Mouse (Mus musculus) lung, embryonic 16.5 days (tissue): ENCODE results near the gene Tbc1d22b. TPM values are rescaled to one million over a fixed set of nuclear protein-coding genes. Genes with fewer than 3 reads are reported as not detected.
"Not testable (repeated sequence)": the region's sequence is repeated elsewhere in the genome, so short reads cannot be mapped to it uniquely, and the experiment has no call there.

Experiments used
- ATAC-seq: fragments of 200-750 bp; cut with Nextera tagmentation; 2 replicates; pipeline ENCODE4 v1.8.0; 2017; ENCODE audit warnings: low read depth, mild to moderate bottlenecking, moderate library complexity
- H3K27ac ChIP-seq: fragments of 300-500 bp; sonication (generic); 2 replicates; pipeline ENCODE4 v1.5.1; 2014; ENCODE audit warnings: mild to moderate bottlenecking, control low read depth, low read length
- H3K27me3 ChIP-seq: fragments of 300-500 bp; sonication (generic); 2 replicates; pipeline ENCODE4 v1.6.1; 2014; ENCODE audit warnings: low read depth, low read length, mixed read lengths; ENCODE audit not compliant: control insufficient read depth, insufficient read depth
- H3K36me3 ChIP-seq: fragments of 300-500 bp; sonication (generic); 2 replicates; pipeline ENCODE4 v1.6.1; 2014; ENCODE audit warnings: low read length; ENCODE audit not compliant: control insufficient read depth, insufficient read depth
- H3K4me1 ChIP-seq: fragments of 300-500 bp; sonication (generic); replicated peaks from 2 replicates; pipeline ENCODE4 v1.6.1; 2014; ENCODE audit warnings: low read length, mixed read lengths; ENCODE audit not compliant: control insufficient read depth, insufficient read depth
- H3K4me2 ChIP-seq: fragments of 300-500 bp; sonication (generic); 2 replicates; pipeline ENCODE4 v1.6.1; 2014; ENCODE audit warnings: low read depth, low read length, control low read depth
- H3K4me3 ChIP-seq: fragments of 300-500 bp; sonication (generic); 2 replicates; pipeline ENCODE4 v1.5.1; 2014; ENCODE audit warnings: mild to moderate bottlenecking, low read length, control low read depth
- H3K9ac ChIP-seq: fragments of 300-500 bp; sonication (generic); 2 replicates; pipeline ENCODE4 v1.6.1; 2014; ENCODE audit warnings: low read length, control low read depth
- H3K9me3 ChIP-seq: fragments of 300-500 bp; sonication (generic); 2 replicates; pipeline ENCODE4 v1.6.1; 2016; ENCODE audit warnings: low read length; ENCODE audit not compliant: control insufficient read depth
- WGBS: fragments of 180-500 bp; shearing (Covaris S2); extraction: QIAGEN DNeasy Blood & Tissue Kit; methylation state at CpG from one replicate; pipeline ENCODE4 v1.1.7; 2014; 5-methylcytosine and 5-hydroxymethylcytosine counted together
- polyA plus RNA-seq: library from polyadenylated mRNA; unstranded; fragments of >200 nt; fragmentation: Nextera tagmentation; extraction: Ambion mirVana; gene quantifications from 2 replicates; pipeline ENCODE4 v1.2.1, GENCODE M21; 2015

Tbc1d22b gene
- polyA plus RNA-seq, 1 experiment from 2014 or later, result 14.9 TPM

- no peaks in the 10 kb centered on the region for H3K27me3 ChIP-seq
- no peak overlapping the region for H3K9ac ChIP-seq
- WGBS, result 93% methylated on average over 14 of the region's 14 CpGs
- H3K36me3 ChIP-seq, result peaks cover 25% of the 10 kb centered on the region
- no peak overlapping the region for H3K27ac ChIP-seq
- no peak overlapping the region for H3K4me2 ChIP-seq
- no peaks in the 10 kb centered on the region for H3K4me1 ChIP-seq
- no peaks in the 10 kb centered on the region for H3K9me3 ChIP-seq
- no peak for ATAC-seq
- no peak overlapping the region for H3K4me3 ChIP-seq
Observed at GRCm38 (mm10) chr17:29599051-29599450, 49.5 kb downstream of the Tbc1d22b start.

DNA sequence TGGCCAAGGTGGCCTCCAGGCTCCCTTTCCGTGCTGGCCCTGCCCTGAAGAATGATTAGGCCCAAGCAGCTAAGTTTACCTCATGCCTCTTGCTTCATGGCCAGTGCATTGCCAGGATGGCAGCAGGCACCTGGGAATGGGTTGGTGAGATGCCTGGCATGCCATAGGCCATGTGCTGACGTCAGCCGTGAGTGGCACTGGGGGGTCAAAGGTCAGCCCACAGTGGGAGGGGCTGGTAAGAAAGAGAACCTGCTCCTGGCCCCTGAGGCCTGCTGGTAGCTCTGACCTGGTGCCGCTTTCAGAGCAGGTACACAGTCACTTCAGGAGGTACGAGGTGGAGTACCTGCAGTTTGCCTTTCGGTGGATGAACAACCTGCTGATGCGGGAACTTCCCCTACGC is 50.0 kb downstream of the Tbc1d22b start:
- H3K9me3 ChIP-seq, result no peaks in the 10 kb centered on the region
- no peaks in the 10 kb centered on the region for H3K27me3 ChIP-seq
- no peak overlapping the region for H3K4me3 ChIP-seq
- peaks cover 24% of the 10 kb centered on the region for H3K36me3 ChIP-seq
- H3K4me1 ChIP-seq, result no peaks in the 10 kb centered on the region
- no peak for ATAC-seq
- no peak overlapping the region for H3K27ac ChIP-seq
- H3K9ac ChIP-seq, result no peak overlapping the region
- WGBS, result 74% methylated on average over 8 of the region's 8 CpGs
- no peak overlapping the region for H3K4me2 ChIP-seq

GRCm38 (mm10) chr17:29601391-29601790 is 51.8 kb downstream of the Tbc1d22b start:
- Histone ChIP-seq H3K4me1 (no peaks in the 10 kb centered on the region), H3K4me3 (no peak overlapping the region), H3K9ac (no peak overlapping the region), H3K27ac (no peak overlapping the region), H3K27me3 (no peaks in the 10 kb centered on the region), H3K4me2 (no peak overlapping the region), H3K9me3 (no peaks in the 10 kb centered on the region), H3K36me3 (peaks cover 14% of the 10 kb centered on the region)
- ATAC-seq, result no peak
- WGBS, result 46% methylated on average over 4 of the region's 4 CpGs

DNA sequence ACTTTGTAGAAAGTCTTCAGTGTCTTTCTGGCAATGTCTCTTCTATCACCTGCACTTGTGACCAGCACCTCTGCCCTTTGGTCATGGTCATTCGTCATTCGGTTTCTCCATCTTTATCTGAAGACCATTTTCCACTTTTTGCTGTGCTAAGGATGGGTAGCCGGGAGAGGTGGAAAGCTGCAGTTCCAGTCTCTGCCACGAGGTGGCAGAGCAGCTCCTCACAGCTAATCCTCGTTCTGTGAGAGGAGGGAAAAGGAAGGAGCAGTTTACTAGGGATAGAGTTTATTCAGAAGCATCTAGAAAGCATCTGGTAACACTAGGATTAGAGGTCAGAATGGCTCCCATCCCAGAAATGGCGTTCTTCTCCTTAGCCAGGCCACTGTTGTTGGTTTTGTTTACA is 53.7 kb downstream of the Tbc1d22b start:
- no peak overlapping the region for H3K4me2 ChIP-seq
- 20% methylated on average over 6 of the region's 6 CpGs for WGBS
- H3K9ac ChIP-seq, result no peak overlapping the region
- no peaks in the 10 kb centered on the region for H3K27me3 ChIP-seq
- peaks cover 12% of the 10 kb centered on the region for H3K36me3 ChIP-seq
- no peak overlapping the region for H3K4me3 ChIP-seq
- no peaks in the 10 kb centered on the region for H3K9me3 ChIP-seq
- peak; percentile 60; the same call in 1 of the 2 replicates for ATAC-seq
- no peak overlapping the region for H3K27ac ChIP-seq
- H3K4me1 ChIP-seq, result no peaks in the 10 kb centered on the region

- H3K4me3 ChIP-seq, H3K27me3 ChIP-seq, H3K36me3 ChIP-seq, ATAC-seq, H3K9ac ChIP-seq, H3K27ac ChIP-seq, H3K4me2 ChIP-seq, H3K9me3 ChIP-seq: not testable (repeated sequence)
- H3K4me1 ChIP-seq, result peaks cover 14% of the 10 kb centered on the region
- WGBS, result 85% methylated on average over 5 of the region's 5 CpGs
Observed at GRCm38 (mm10) chr17:29613453-29613852, 63.9 kb downstream of the Tbc1d22b start.

DNA sequence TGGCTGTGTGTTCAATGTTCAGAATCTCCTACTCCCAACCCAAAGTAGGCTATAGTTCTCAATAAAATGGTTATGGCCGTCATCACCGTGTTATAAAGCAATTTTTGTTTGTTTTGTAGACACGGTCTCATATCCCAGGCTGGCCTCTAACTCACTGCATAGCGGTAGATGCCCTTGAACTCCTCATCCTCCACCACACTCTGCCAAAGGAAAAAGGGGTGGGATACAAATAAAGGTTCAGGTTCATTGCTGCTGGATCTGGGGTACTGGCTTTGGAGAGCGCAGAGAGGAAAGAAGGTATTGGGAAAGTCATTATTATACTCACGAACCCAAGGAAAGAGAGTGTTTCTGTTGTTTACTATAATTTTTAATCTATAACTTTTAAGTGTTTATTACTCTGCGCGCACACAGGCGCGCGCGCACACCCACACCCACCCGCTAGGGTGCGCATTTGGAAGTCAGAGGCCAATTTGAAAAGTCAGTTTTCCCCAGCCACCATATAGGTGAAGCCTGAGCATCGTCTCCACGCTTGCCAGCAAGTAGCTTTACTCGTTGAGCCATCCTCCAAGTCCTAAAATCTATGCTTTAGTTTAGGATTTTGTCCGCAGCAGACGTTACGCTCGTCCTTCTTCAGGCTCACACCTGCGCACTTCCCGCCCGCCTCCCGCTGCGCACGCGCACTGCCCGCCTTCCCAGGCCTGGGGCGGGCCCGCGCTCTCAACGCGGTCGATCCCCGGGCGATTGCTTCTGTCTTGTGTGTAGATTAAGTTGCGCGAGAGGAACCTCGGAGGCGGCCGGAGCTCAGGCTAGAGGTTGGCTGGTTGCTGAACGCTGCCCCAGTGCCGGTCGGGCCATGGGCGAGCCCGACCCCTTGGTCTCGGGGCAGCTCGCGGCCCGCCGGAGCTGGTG is 64.8 kb downstream of the Tbc1d22b start, which contains the start of the genes Rnf8 and Gm28043:
Rnf8 (plus strand) TSS at position 676 of the 909 bp plus-strand sequence.
Gm28043 (plus strand) TSS at position 762 of the 909 bp plus-strand sequence.
- Histone ChIP-seq H3K9ac (peak within 1 kb of the TSS; percentile 98), H3K27ac (peak within 1 kb of the TSS; percentile 97), H3K9me3 (no peaks in the 10 kb centered on the region), H3K4me1 (peaks cover 14% of the 10 kb centered on the region), H3K4me3 (peak within 1 kb of the TSS; percentile 95), H3K36me3 (no peaks in the 10 kb centered on the region), H3K27me3 (no peaks in the 10 kb centered on the region), H3K4me2 (peak within 1 kb of the TSS; percentile 71)
- WGBS, result 2% methylated on average over 52 of the region's 52 CpGs
- ATAC-seq, result peak; percentile 97

GRCm38 (mm10) chr17:29615024-29615551 is 65.5 kb downstream of the Tbc1d22b start:
- peak; percentile 68 for ATAC-seq
- Histone ChIP-seq H3K9ac (peak overlapping the region; percentile 98), H3K4me1 (peaks cover 14% of the 10 kb centered on the region), H3K4me3 (peak overlapping the region; percentile 95), H3K36me3 (no peaks in the 10 kb centered on the region; the same call in 1 of the 2 replicates), H3K4me2 (peak overlapping the region; percentile 71), H3K27ac (peak overlapping the region; percentile 97), H3K27me3 (no peaks in the 10 kb centered on the region), H3K9me3 (no peaks in the 10 kb centered on the region)
- under 1% methylated on average over 41 of the region's 43 CpGs for WGBS

DNA sequence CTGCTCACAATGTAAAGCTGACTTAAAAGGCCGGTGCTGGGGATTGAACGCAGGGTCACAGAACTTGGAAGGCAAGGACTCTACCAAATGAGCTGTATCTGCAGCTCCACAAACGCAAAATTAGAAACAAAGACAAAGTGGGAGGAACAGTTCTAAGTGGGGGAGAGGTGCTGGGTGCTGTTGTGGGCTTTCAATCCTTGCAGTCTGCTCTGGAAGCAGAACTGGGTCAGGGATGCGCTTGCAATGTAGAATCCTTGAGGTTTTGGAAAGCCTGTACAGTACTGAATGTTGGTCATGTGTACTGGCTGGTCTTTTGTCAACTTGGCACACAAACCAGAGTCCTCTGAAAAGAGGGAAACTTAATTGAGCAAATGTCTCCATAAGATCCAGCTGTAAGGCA is 66.0 kb downstream of the Tbc1d22b start:
- no peaks in the 10 kb centered on the region for H3K9me3 ChIP-seq
- 9% methylated on average over 4 of the region's 4 CpGs for WGBS
- ATAC-seq, result no peak
- peak overlapping the region; percentile 98 for H3K9ac ChIP-seq
- peak overlapping the region; percentile 95 for H3K4me3 ChIP-seq
- no peaks in the 10 kb centered on the region; the same call in 1 of the 2 replicates for H3K36me3 ChIP-seq
- H3K27ac ChIP-seq, result peak overlapping the region; percentile 97
- peak overlapping the region; percentile 71 for H3K4me2 ChIP-seq
- no peaks in the 10 kb centered on the region for H3K27me3 ChIP-seq
- peaks cover 14% of the 10 kb centered on the region for H3K4me1 ChIP-seq

GRCm38 (mm10) chr17:29619231-29619630 is 69.6 kb downstream of the Tbc1d22b start:
- Histone ChIP-seq H3K4me3 (no peak overlapping the region), H3K9me3 (no peaks in the 10 kb centered on the region), H3K36me3 (peaks cover 21% of the 10 kb centered on the region), H3K4me1 (peaks cover 14% of the 10 kb centered on the region), H3K27ac (no peak overlapping the region), H3K9ac (no peak overlapping the region), H3K4me2 (no peak overlapping the region), H3K27me3 (no peaks in the 10 kb centered on the region)
- 55% methylated on average over 3 of the region's 3 CpGs for WGBS
- no peak for ATAC-seq
